Mouse (Mus musculus): ENCODE data around the gene Pwwp2b.
A peak's percentile ranks its signal among the peaks of the same experiment; 100 is the strongest.

Pwwp2b gene

DNA sequence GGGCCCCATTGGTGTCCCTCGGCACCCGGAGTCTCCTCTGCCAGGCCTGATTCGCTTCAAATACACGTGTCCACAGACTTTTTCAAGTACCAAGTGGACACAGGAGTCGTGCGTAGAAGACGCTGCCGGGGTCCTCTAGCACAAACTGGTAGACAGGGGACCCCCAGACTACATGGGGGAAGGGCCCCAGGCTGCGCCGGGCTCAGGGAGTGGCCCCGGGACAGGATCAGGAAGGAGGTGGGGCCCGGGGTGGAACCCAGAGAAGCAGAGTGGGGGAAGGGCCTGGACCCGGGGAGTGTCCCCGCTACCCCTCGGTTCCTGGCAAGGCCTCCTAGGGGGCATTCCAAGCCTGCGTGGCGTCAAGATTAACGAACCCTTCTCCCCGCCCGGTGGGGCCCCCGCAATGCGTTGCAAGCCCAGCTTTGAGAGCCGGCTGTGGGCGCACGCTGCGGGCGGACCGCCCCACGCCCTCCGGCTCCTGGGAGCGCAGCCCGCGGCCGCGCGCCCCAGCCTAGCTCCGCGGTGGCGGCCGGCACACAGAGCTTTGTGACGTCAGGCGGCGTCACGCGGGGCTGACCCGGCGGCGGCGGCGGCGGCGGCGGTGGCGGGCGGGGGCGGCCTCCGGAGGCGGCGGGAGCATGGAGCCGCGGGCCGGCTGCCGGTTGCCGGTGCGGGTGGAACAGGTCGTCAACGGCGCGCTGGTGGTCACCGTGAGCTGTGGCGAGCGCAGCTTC lies at the start of gene Pwwp2b:
TSS of gene Pwwp2b (plus strand) at position 602 of the 734 bp plus-strand sequence.
- peak; percentile 88 for DNase-seq

DNA sequence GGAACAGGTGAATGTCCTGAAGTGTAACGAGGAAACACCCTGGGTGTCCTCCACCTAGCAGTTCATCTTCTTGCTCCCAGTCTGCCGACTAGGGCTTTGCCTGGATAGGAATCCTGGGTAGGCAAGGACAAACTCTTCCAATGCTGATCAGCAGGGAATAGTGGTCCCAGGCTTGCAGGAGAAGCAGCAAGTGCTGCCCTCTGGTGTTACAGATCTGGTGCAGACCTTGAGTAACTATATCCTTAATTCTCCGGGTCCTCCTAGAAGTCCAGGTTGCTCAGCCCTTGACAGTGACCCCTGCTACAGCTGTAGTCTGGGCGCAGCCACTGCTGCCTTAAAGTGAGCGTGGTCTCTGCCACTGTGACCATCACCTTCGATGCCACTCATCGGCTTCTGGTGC lies 48.2 kb upstream of the Pwwp2b start:
- peak; percentile 73 for DNase-seq

GRCm38 (mm10) chr7:139201209-139201608 lies 47.1 kb upstream of the Pwwp2b start:
- no peak for DNase-seq

GRCm38 (mm10) chr7:139208023-139208772 lies 40.1 kb upstream of the Pwwp2b start:
- DNase-seq: peak; percentile 45

DNA sequence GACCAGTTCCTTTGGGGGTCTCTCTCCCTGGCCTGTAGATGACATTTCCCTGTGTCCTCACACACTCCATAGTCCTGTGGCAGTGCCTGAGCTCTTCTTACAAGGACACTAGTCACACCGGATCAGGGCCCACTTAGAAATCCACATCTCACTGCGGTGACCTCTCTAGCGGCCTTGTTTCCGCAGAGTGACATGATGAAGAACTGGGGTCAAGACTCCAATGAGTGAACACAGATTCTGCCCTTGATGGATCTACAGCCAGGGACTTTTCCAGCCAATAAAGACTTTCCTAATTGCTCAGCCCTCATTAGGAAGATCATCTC lies 39.5 kb upstream of the Pwwp2b start:
- no peak for DNase-seq

- DNase-seq: no peak
Observed at GRCm38 (mm10) chr7:139211761-139212160, 36.5 kb upstream of the Pwwp2b start.

DNA sequence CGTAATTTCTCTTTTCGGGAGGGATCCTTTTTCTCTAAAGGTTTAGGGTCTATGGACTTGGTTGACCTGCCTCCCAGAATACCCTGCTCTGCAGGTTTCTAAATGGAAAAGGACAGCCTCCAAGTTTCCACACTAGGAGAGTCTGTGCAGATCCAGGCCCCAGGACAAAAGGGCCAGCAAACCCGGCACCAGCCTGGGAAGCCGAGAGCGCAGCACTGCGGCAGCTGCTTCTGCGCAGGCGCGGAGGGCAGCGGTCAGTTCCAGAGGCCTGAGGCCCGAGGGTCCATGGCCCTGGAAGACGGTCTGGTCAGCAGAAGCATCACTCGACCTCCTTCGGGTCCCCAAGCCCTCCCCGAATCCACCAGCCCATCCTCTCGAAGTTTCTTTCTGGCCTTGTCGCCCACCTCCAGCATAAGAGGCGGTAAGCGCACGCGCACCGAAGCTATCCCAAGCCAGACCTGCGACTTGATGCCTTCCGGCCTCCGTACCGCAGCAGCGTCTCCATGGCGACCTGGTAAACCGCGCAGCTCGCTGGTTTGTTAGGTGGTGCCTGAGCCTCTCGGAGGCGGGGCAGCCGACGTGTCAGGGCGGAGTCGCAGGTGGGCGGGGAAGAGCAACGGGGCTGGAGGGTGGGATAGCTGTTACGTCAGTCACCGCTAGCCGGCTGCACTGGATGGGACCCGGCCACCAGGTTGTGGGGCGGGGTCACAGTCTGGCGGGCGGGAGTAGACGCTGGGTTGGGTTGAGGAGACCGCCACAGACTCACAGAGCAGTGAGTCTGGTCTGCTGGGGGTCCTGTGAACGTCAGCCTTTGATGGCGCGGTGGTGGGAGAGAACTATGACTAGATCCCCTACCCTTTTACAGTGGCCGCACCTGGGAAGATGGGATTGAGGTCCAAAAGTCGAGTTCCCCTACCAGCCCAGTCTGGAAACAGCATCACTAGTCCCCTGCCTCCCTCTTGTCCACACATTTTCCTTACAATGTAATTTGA lies 35.2 kb upstream of the Pwwp2b start, which contains the start of the genes Lrrc27 and Stk32c:
TSS of gene Lrrc27 (plus strand) at position 235 of the 992 bp plus-strand sequence.
TSS of gene Stk32c (minus strand) at position 554 of the 992 bp plus-strand sequence.
- peak; percentile 98 for DNase-seq

GRCm38 (mm10) chr7:139213751-139214150 lies 34.5 kb upstream of the Pwwp2b start:
- no peak for DNase-seq

DNA sequence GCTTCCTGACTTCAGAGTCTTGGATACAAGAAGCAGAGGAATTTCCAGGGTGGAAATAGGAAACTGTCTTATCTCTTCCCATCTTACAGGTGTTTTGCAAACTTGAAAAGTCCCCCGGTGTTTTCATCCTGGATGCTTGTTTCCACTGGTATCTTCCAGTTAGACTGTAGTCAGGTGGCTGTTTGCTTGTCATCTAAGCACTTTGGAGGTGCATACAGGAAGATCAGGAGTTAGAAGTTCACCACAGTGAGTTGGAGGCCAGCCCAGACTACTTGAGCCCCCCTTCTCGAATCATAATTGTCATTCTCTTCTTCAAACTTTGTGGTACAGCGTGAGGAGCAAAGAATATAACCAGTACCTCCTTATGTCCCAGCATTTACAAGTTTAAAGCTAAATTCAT lies 34.1 kb upstream of the Pwwp2b start:
- DNase-seq: no peak

GRCm38 (mm10) chr7:139214596-139215340 lies 33.5 kb upstream of the Pwwp2b start:
- DNase-seq: no peak

DNA sequence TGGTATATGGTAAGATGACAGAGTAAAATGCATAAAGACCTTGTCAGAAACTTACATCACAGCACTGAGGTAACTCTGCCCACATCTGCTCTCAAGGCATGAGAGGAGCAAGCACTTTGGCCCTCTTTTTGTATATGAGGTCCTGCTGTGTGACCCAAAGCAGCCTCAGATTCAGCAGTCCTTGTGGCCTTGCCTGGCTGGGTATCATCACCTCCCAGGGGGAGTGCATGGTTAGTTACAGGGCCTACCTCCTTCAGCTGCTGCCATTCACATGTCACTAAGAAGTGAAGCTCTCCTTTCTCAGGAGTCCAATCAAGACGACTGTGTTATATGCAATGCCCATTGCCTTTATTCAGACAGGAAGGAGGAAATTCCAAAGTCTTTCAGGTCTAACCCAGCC lies 32.8 kb upstream of the Pwwp2b start:
- DNase-seq: no peak

- no peak for DNase-seq
Observed at GRCm38 (mm10) chr7:139215946-139216345, 32.3 kb upstream of the Pwwp2b start.

GRCm38 (mm10) chr7:139216464-139216863 lies 31.8 kb upstream of the Pwwp2b start:
- DNase-seq: no peak

DNA sequence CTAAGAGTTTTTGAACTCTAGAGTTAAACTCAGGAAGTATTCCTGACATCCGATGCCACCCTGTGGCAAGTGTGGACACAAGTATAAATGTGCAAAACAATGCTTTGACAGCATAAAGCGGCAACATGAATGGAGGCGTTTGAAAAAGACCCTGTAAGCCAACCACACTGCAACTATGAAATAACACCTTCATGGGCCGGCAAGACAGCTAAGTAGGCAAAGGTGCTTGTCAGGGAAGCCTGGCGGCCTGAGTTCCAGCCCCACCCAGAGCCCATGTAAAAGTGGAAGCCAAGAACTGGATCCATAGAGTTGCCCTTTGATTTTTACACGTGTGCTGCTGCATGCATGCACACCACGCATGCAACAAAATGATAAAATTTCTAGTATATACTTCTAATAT lies 31.2 kb upstream of the Pwwp2b start:
- no peak for DNase-seq

GRCm38 (mm10) chr7:139218641-139219415 lies 29.5 kb upstream of the Pwwp2b start:
- DNase-seq: peak; percentile 52

DNA sequence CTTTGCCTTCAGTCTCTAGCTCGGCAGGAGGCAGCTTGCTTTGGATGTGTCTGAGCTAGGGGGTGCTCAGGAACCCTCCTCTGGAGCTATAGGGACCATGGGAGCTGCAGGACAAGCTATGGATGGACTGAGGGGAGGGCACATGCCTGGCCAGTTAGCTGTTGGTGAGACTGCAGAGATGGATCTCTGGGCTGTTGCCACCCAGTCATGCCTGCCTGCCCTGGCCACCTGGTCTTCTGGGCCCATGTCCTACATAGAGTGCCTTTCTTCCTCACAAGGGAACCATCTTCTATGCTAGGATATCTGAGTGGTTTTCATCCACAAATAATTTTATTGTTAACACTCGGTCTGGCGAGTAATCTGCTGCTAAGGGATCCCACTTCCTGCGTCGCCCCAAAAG lies 28.8 kb upstream of the Pwwp2b start:
- no peak for DNase-seq

DNA sequence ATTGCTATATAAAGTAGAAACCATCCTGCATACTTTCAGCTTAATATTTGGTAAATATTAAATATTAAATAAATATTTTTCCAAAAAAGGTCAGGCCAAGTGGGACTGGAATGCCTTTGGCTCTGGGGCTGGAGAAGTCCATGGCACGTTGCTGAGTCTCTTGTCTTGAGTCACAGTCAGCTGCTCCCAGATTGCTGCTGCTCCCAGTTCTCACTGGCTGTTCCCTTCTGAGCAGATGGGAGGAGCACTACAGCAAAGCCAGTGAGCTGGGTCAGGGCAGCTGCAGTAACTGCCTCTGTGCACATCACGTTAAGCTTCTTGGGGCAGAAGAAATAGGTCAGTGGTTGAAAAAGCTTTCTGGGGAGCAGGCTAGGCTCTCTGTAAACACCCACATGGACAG lies 28.0 kb upstream of the Pwwp2b start:
- DNase-seq: peak; percentile 46

- no peak for DNase-seq
Observed at GRCm38 (mm10) chr7:139221072-139221471, 27.2 kb upstream of the Pwwp2b start.

DNA sequence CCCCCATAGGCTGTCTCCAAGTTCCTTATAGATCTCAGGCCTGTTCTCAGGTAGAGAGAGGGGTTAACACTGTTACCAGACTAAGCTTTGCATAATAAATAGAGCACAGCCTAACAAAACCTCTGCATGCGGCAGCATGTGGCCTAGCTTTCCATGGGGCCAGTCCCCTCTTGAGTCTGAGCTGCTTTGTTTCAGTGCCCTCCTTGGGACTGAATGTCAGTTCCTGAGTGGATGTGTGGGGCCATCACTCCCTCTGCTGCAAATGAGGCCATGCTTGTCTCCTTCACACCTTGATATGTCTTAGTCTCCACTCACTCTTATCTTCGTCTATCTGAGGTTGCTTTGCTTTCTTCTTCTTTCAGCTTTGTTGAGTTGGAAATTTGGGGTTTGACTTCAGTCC lies 26.4 kb upstream of the Pwwp2b start:
- no peak for DNase-seq

DNA sequence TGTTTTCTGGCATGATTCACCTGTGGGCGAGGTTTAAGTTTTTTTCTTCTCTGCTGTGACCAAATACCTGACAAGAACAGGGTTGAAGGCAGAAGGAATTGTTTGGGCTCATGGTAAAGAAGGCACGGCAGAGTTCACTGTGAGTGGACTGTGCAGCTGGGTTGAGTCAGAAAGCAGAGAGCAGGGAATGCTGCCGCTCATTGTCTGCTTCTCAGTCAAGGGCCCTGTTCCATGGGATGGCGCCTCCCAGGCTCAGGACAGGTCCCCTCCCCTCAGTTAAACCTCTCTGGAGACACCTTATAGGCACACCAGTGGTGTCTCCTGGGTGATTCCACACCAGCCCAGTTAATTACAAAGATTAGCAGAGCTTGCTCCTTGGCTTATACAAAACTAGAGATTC lies 25.9 kb upstream of the Pwwp2b start:
- DNase-seq: no peak

GRCm38 (mm10) chr7:139224070-139224469 lies 24.2 kb upstream of the Pwwp2b start:
- DNase-seq: no peak

- peak; percentile 66 for DNase-seq
Observed at GRCm38 (mm10) chr7:139224725-139225124, 23.6 kb upstream of the Pwwp2b start.
